Mouse (Mus musculus) cerebellum, postnatal 4 days (tissue): ENCODE data around the gene Mef2d.
A peak's percentile ranks its signal among the peaks of the same experiment; 100 is the strongest.

Experiments
- DNase-seq, 2 experiments: peaks; one replicate each; pipeline ENCODE4 v3.0.0; 2022; ENCODE audit warnings: low spot score in 2 of 2, mixed read lengths in 1 of 2

Mef2d gene

GRCm38 (mm10) chr3:88141787-88142523 is at the start of gene Mef2d:
TSS of gene Mef2d (plus strand) at chr3:88142372.
- peak; percentile 92 to 95 for DNase-seq

DNA sequence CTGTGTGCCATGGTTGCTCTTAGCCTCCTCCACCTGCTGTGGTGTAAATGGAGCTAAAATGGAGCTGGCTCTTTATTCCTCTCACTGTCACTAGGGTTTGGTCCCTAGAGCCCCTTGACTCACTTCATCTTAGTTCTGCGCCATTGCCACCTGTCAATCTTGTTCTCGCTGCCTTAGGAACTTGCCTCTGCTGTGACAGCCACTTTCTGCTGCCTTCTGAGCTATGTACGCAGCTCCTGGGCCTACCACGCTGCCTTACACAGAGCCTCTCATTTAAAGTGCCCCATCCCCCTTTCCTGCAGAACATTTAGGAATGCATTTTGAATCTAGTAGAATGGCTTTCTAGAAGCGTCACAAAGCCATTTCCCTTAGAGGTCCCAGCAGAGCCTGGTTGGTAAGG is 48.0 kb upstream of the Mef2d start:
- no peak for DNase-seq

GRCm38 (mm10) chr3:88097666-88098065 is 44.5 kb upstream of the Mef2d start:
- no peak for DNase-seq

DNA sequence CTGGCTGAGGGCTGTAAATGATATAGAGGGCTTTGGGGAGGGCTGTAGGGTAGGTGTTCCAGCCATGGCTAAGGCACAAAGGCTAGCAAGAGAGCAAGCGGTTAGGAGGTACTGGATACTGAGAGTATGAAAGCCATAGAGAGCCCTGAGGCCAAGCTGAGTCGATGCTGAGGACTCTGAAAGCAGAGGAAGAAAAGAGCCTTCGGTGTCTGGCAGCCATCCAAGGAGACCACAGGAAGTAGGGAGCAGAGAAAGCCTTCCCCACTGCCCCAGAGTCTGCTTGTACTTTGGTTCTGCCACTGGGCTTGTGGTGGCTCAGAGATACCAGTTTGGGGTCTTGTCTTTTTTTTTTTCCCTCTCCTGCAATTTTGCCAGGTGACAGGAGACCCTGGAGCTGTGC is 41.9 kb upstream of the Mef2d start:
- no peak for DNase-seq

- DNase-seq = no peak
These were observed 40.4 kb upstream of the Mef2d start for GRCm38 (mm10) chr3:88101736-88102135.

DNA sequence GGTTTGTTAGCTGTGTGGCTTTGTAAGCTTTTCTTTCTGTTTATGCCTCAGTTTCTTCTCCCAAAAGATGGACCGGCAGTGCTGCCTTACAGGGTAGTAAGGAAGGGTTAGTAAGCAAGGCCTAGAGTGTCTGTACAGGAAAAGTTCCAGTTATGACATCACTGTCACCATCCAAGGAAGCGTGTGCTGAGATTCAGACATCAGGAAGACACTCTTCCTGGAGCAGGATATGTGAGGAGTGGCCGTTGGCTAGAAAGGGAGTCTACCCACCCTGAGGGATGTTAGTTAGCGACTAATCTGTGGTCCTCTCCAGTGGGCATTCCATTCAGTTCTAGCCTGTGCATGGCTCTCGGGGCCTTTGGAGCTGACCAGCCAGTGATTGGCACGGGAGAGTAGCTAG is 40.0 kb upstream of the Mef2d start:
- DNase-seq = no peak

DNA sequence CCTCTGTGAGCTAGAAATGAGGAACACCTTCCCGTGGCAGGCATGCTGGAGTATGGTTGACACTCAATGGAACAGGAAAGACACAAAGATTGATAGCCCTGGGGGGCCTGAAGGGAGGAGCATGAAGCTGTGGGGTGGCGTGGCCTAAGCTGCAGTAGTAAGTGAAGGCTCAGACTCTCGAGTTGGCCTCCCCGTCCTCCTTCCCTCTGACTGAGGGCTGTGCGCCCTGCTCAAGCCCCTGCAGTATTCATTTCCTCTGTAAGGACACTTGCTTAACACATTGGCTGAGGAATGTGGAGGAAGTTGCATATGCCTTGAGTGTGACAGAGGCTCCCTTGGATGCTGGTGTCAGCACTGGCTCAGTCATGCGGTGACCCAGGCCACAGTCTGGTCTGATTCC is 39.6 kb upstream of the Mef2d start:
- no peak for DNase-seq

DNA sequence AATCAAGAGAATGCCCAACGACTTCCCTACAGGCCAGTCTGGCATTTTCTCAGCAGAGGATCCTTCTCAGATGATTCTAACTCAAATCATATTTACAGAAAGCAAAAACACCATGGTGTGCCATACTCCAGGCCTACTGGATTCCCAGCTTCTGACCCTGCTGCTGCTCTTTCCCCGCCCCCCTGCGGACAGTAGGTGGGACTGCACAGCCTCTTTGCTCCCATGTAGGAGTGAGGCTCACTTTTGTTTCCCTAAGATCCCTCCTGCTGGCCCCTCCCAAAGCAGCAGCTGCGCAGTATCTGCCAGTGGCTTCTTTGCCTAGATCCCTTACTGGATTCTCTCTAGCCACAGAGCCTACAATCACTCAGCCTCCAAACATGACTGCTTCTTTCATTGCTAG is 36.0 kb upstream of the Mef2d start:
- DNase-seq = no peak

DNA sequence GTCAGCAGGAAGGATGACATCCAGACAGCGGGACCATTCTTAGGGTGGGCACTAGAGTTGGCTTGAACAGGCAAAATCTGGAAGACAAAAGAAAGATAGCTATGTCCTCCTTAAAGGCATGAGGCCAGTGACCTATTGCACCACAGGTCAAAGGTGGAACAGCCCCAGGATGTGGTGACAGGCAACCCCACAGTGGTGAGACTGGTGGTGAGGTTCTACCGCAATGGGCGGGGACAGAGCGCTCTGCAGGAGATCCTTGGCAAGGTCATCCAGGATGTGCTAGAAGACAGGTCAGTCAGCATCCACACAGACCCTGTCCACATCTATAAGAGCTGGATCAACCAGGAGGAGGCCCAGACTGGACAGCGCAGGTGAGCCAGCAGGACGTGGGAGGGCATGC is 33.0 kb upstream of the Mef2d start:
- DNase-seq = no peak

DNA sequence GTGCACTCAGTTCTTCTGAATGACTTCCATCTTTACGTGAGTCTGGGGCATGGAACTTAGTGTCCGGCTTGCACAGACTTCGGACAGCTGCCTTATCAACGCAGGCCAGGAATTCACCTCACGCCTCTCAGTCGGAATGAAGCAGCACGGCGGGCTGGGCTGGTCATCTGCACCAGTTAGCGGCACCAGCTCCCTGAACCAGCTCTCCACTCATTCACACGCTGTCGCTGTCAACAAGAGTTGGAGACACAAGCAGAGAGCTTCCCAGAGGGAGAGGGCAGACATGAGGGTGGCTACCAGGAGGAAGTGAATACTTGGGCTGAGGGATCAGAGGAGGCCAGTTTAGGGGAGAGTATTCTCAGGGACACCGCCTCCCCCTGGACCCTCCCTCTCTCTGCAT is 27.8 kb upstream of the Mef2d start:
- DNase-seq = no peak

GRCm38 (mm10) chr3:88120117-88120651 is 22.0 kb upstream of the Mef2d start:
- no peak for DNase-seq

DNA sequence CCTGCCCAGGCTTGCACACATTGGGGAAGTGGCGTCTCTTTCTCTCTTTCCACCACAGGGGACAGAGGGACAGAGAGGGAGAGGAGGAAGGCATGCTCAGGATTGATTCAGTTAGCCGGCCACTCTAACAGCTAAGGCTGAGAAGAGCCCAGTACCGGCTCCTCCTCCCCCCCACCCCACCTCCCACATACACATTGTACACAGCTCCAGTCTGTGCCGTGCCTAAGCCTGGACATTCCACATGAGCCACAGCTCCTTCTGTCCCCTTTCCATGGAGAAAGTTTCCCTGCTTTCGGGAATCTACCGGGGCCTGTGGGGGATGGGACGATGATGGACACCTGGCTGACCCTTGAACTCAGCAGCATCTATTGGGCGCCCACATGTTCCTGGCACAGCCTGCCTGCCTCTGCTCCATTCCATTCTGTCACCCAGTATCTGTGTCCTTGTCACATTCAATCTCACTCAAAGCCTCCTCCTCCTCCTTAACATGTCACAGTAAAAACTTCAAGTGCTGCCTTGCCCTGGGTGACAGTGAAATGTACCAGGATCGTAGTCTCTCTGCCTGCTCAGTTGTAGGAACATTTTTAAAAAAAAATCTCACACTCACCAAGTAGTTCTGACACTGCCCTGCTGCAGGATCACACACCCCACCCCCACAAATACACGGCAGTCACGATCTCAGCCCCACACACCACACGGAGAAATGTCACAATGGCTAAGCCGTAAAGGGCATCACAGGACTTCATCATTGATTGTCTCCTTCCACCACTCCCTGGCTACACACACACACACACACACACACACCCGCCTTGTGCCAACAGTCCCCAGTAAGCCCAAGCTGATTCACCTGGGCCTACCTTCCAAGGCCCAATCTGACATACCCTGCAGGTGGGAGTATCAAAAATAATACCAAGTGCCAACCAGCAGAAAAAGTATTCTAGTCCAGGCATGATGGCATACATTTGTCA is 20.7 kb upstream of the Mef2d start:
- DNase-seq = no peak

- no peak for DNase-seq
These were observed 17.0 kb upstream of the Mef2d start for GRCm38 (mm10) chr3:88125195-88125594.

DNA sequence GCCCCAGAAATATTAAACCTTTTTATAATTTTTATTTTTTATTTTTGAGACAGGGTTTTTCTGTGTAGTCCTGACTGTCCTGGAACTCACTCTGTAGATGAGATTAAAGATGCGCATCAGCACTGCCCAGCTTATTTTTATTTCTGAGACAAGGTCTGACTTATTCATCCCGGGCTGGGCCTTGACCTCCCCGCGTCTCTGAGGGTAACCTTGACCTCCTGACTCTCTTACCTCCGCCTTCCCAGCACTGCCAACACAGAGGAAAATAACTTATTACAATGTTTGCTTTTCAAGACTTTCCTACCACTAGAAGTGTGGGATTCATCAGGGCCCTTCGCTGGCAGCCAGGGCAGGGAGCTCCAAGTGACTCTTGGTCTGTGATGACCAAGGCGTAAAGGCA is 16.0 kb upstream of the Mef2d start:
- no peak for DNase-seq

- DNase-seq = no peak
These were observed 14.5 kb upstream of the Mef2d start for GRCm38 (mm10) chr3:88127636-88128035.

GRCm38 (mm10) chr3:88128056-88128455 is 14.1 kb upstream of the Mef2d start:
- DNase-seq = no peak

DNA sequence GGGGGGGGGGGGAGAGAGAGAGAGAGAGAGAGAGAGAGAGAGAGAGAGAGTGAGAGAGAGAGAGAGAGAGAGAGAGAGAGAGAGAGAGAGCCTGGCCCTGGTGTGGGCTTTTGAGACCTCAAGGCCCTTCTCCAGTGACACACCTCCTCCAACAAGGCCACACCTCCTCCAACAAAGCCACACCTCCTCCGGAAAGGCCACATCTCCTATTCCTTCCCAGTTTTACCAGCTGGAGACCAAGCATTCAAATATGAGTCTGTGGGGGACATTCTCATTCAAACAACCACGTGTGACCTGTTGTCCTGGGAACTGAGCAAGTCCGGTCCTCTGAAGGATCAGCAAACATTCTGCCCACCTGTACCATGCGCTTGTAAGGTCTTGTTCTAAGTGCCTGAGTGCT is 13.2 kb upstream of the Mef2d start:
- DNase-seq = no peak

DNA sequence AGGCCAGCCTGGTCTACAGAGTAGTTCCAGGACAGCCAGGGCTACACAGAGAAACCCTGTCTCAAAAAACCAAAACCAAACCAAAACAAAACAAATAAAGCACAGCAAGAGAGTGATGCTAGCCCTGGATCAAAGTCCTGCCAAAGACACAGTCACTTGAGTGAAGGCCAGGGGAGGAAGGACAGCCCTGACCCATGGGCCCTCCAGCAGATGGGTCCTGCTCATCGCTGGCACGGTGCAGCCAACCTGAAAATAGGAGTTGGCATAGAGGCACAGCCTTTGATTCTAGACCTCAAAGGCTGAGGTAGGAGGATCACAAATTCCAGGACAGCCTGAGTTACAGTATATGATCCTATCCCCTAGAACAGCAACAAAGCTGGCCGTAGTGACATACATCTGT is 11.1 kb upstream of the Mef2d start:
- no peak for DNase-seq

DNA sequence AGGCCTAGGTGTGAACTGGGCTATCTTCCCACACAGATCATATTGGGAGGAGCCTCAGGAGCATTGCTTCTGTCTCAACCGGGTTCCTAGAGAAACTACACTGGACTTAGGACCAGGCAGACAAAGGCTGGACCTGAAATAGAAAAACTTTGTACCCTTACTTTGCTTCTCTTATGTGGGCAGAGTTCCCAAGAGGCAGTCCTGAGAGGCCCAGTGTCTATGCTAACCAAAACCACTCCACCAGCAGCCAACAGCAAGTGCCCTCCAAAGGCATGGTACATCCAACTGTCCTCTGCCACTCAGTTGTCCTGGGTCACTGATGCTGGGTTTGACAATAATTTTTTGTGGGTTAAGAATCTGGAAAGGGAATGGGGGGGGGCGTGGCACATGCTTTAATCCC is 9.7 kb upstream of the Mef2d start:
- DNase-seq = no peak

DNA sequence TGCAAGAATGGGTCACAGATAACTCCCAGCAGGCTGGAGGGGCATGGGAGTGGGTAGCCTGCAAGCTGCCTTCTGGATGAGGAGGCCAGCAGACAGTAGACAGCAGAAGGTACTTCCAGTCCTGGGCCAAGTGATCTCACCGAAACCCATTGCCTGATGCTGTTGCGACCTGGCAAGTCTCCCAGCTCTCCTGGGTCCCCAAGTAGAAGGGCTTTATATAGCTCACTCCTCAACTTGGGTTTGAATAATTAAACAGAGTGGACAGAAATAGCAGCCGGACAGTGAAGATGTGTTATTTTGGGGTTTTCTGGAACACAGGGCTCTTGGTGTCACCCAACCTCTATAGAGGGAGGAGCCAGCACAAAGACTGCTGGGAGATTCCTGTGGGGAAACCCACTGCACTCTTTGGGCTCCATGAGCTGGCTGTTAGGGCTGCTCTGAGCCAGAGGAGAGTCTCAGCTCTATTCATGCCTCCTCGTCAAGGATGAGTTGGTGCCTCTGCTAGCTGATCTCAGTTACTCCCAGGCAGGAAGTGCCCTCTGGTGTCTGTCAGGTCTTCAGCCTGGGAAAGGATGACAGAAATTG is 8.9 kb upstream of the Mef2d start:
- peak in 1 of 2 experiments; percentile 74 for DNase-seq

DNA sequence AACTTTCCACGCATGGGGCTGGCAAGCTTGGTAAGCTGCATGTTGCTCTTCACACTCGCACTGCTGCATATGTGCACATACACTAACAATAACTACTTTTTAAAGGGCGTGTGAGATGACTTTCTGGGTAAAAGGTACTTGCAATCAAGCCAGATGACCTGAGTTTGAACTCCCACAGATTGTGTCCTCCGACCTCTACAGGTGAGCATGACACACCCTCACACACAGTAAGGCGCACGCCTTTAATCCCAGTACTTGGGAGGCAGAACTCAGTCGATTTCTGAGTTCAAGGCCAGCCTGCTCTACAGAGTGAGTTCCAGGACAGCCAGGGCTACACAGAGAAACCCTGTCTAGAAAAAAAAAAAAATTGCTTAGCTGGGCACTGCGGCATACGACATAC is 5.8 kb upstream of the Mef2d start:
- DNase-seq = no peak

- DNase-seq = no peak
These were observed 5.2 kb upstream of the Mef2d start for GRCm38 (mm10) chr3:88136945-88137494.
